Mouse (Mus musculus): Measurements from ENCODE around the gene Ndufb7. TPM values are rescaled to one million over a fixed set of nuclear protein-coding genes. Genes with fewer than 3 reads are reported as not detected.
"Not testable (repeated sequence)": the region's sequence is repeated elsewhere in the genome, so short reads cannot be mapped to it uniquely, and the experiment has no call there.

Gene Ndufb7
- 102 and 121 TPM in 2 replicates for polyA plus RNA-seq (2011; ENCODE audit: insufficient read depth, insufficient read length, low read depth, missing spikeins)

DNA sequence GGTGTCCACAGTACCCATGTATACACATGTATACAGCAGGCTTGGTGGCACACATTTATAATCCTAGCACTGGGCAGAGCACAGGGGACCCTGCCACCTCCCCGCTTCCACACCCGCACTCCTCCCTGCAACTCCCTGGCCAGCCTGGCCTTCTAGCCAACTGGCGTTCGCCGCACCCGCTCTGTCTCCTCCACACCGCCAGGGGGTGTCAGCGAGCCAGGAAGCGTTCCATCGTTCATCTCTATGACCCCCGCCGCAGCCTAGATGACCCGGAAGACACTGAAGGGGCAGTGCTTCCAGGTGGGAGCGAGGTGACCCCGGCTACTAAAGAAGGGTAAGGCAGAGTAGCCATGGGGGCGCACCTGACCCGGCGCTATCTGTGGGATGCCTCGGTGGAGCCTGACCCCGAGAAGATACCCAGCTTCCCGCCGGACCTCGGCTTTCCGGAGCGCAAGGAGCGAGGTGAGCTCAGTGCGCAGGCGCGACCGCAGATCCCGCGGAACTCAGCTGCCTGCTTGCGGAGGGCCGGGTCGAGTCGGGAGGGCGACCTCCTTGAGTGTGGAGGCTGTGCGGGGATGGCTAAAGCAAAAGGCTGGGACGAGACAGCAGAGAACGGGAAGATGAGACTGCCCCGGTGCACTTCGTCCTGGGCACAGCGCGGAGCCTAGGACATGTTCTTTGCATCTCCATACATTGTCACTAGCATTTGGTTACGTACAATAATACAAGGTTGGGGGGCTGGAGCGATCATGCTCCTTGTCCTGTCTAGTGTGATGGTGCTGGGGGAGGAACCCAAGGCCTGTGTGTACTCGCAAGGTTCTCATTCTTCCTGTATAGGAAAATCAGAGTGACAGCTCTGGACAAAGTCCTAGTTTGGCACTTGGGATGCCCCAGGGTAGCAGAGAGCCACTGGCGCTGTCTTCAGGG, at the start of gene Ndufb7:
Gene Ndufb7, plus strand, starts transcription at position 203 of the 927 bp plus-strand sequence.
- peak; percentile 68 for TF ChIP-seq POLR2A (IDR thresholded peaks at IDR 0.05; ENCODE audit: insufficient read depth, low read length)
- peak; percentile 11; the same call in 1 of the 2 replicates for TF ChIP-seq EP300 (IDR thresholded peaks at IDR 0.05; ENCODE audit: insufficient read depth, low read depth, low read length)
- peak; percentile 94 for TF ChIP-seq CTCF (IDR thresholded peaks at IDR 0.05; ENCODE audit: low read depth, low read length)
- Histone ChIP-seq H3K27ac (ENCODE audit: insufficient read depth, low read length) (peak within 1 kb of the TSS; percentile 15; the same call in 1 of the 2 replicates), H3K27me3 (ENCODE audit: control insufficient read depth, insufficient read depth, low read length, poor library complexity, severe bottlenecking) (no peaks in the 10 kb centered on the region), H3K9ac (ENCODE audit: low read depth, poor library complexity, severe bottlenecking) (peak within 1 kb of the TSS; percentile 87), H3K4me3 (ENCODE audit: low read depth, low read length) (peak within 1 kb of the TSS; percentile 95), H3K36me3 (ENCODE audit: control insufficient read depth, insufficient read depth, low read length, poor library complexity, severe bottlenecking) (peaks cover 15% of the 10 kb centered on the region), H3K4me1 (ENCODE audit: control insufficient read depth, insufficient read depth, low read length) (peaks cover 3% of the 10 kb centered on the region), H3K9me3 (replicated peaks; ENCODE audit: control insufficient read depth, insufficient read depth, low read length, poor library complexity, severe bottlenecking) (no peaks in the 10 kb centered on the region)

DNA sequence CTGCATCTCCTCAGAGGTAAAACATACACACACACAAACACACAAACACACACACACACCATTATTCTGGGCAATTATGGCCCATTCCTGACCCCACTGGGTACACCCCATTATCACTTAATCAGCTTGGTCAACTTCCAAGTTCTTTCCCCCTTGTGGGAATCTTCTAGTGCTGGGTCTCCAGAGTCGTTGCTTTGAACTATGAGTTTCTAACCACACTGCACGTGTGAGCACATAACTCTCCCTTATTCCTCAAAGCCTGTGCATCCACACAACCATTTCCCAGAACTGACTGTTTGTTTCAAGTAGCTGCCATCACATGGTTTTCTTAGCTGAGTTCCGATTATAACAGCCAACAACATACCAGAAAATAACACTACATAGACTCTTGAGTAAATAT, 46.0 kb upstream of the Ndufb7 start:
- H3K4me3 ChIP-seq (ENCODE audit: low read depth, low read length), result no peak overlapping the region
- TF ChIP-seq EP300 (IDR thresholded peaks at IDR 0.05; ENCODE audit: insufficient read depth, low read depth, low read length) (no peak), POLR2A (IDR thresholded peaks at IDR 0.05; ENCODE audit: insufficient read depth, low read length) (no peak), CTCF (IDR thresholded peaks at IDR 0.05; ENCODE audit: low read depth, low read length) (no peak)
- H3K27me3 ChIP-seq (ENCODE audit: control insufficient read depth, insufficient read depth, low read length, poor library complexity, severe bottlenecking), result no peaks in the 10 kb centered on the region
- H3K36me3 ChIP-seq (ENCODE audit: control insufficient read depth, insufficient read depth, low read length, poor library complexity, severe bottlenecking), result no peaks in the 10 kb centered on the region
- no peaks in the 10 kb centered on the region for H3K4me1 ChIP-seq (ENCODE audit: control insufficient read depth, insufficient read depth, low read length)
- no peak overlapping the region for H3K27ac ChIP-seq (ENCODE audit: insufficient read depth, low read length)
- H3K9me3 ChIP-seq (replicated peaks; ENCODE audit: control insufficient read depth, insufficient read depth, low read length, poor library complexity, severe bottlenecking), result no peaks in the 10 kb centered on the region
- H3K9ac ChIP-seq (ENCODE audit: low read depth, poor library complexity, severe bottlenecking), result no peak overlapping the region

DNA sequence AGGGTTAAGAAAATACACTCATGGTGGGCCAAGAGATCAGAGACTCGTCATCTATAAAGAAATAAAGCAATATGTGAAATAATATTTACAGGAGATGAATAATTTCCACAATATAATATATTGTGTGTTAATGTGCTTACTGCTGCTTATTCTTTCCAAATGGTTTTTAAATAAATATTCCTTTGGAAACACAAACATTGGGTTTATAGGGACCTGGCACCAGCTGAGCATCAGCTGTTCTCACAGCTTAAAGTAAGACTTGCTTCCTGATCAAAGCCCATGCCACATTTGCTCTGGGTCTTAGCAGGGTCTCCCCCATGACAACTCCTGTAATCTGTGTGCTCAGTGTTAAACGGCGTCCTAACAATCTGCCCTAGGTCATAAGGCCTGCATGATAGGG, 45.6 kb upstream of the Ndufb7 start:
- not testable (repeated sequence) for H3K4me1 ChIP-seq (ENCODE audit: control insufficient read depth, insufficient read depth, low read length); H3K27ac ChIP-seq (ENCODE audit: insufficient read depth, low read length); H3K9me3 ChIP-seq (replicated peaks; ENCODE audit: control insufficient read depth, insufficient read depth, low read length, poor library complexity, severe bottlenecking); H3K36me3 ChIP-seq (ENCODE audit: control insufficient read depth, insufficient read depth, low read length, poor library complexity, severe bottlenecking); H3K9ac ChIP-seq (ENCODE audit: low read depth, poor library complexity, severe bottlenecking); H3K27me3 ChIP-seq (ENCODE audit: control insufficient read depth, insufficient read depth, low read length, poor library complexity, severe bottlenecking); H3K4me3 ChIP-seq (ENCODE audit: low read depth, low read length)

DNA sequence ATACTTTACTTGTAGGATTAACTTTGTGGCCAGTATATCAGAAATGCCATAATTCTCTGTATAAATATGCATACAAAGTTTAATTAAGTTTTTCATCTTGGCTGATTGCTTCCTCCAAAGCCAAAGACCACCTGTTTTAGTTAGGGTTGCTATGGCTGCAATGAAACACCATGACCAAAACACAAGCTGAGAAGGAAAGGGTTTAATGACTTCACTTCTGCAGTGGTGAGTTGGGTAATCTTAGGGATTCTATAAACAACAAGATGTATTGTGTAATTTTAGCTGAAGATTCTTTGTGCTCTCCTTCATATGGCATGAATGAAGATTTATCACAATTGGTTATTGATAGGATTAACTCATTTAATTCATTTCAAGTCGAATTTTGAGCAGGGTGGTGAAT, 45.2 kb upstream of the Ndufb7 start:
- Histone ChIP-seq H3K27me3 (ENCODE audit: control insufficient read depth, insufficient read depth, low read length, poor library complexity, severe bottlenecking) (no peaks in the 10 kb centered on the region), H3K4me1 (ENCODE audit: control insufficient read depth, insufficient read depth, low read length) (no peaks in the 10 kb centered on the region), H3K9ac (ENCODE audit: low read depth, poor library complexity, severe bottlenecking) (no peak overlapping the region), H3K27ac (ENCODE audit: insufficient read depth, low read length) (no peak overlapping the region), H3K36me3 (ENCODE audit: control insufficient read depth, insufficient read depth, low read length, poor library complexity, severe bottlenecking) (no peaks in the 10 kb centered on the region), H3K9me3 (replicated peaks; ENCODE audit: control insufficient read depth, insufficient read depth, low read length, poor library complexity, severe bottlenecking) (no peaks in the 10 kb centered on the region), H3K4me3 (ENCODE audit: low read depth, low read length) (no peak overlapping the region)
- TF ChIP-seq CTCF (IDR thresholded peaks at IDR 0.05; ENCODE audit: low read depth, low read length) (no peak), EP300 (IDR thresholded peaks at IDR 0.05; ENCODE audit: insufficient read depth, low read depth, low read length) (no peak), POLR2A (IDR thresholded peaks at IDR 0.05; ENCODE audit: insufficient read depth, low read length) (no peak)

DNA sequence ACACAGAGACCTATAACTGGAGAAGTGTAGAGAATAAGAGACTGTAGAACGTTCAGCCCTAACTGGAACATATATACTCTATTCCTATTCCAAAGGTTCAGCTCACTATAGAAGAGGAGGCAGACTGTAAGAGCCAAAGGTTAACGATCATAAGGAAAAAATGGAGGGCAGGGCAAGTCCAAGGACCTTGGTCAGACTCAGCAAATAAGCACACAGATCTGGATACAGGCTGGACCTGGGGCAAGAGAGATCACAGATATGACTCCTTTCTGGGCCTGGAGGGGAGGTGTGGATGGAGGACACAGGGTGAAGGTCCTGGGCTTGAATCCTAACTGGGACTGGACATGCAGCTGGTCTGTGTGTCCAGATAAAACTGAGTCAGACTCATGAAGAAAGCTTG, 31.7 kb upstream of the Ndufb7 start:
- Histone ChIP-seq H3K9ac (ENCODE audit: low read depth, poor library complexity, severe bottlenecking) (no peak overlapping the region), H3K36me3 (ENCODE audit: control insufficient read depth, insufficient read depth, low read length, poor library complexity, severe bottlenecking) (no peaks in the 10 kb centered on the region), H3K27me3 (ENCODE audit: control insufficient read depth, insufficient read depth, low read length, poor library complexity, severe bottlenecking) (no peaks in the 10 kb centered on the region), H3K4me1 (ENCODE audit: control insufficient read depth, insufficient read depth, low read length) (no peaks in the 10 kb centered on the region), H3K4me3 (ENCODE audit: low read depth, low read length) (no peak overlapping the region), H3K27ac (ENCODE audit: insufficient read depth, low read length) (no peak overlapping the region), H3K9me3 (replicated peaks; ENCODE audit: control insufficient read depth, insufficient read depth, low read length, poor library complexity, severe bottlenecking) (no peaks in the 10 kb centered on the region)
- TF ChIP-seq POLR2A (IDR thresholded peaks at IDR 0.05; ENCODE audit: insufficient read depth, low read length), result no peak
- no peak for TF ChIP-seq EP300 (IDR thresholded peaks at IDR 0.05; ENCODE audit: insufficient read depth, low read depth, low read length)
- no peak for TF ChIP-seq CTCF (IDR thresholded peaks at IDR 0.05; ENCODE audit: low read depth, low read length)

DNA sequence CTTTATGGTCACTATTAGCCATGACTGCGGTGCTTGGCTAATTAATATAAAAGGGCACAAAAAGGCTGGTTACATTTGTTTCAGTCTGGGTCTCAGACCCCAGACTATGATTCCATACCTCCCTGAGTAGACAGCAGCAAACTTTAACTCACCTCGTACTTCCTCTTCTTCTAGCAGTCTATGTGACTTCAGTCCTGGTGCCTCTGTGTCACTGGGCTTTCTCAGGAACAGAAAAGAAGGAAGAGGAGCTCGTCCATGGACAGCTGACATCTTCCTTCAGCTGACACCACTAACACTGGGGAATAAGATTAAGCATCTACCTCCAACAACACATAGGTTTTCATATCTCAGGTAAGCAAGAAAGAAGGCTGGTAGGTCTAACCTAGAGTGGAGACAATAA, 30.7 kb upstream of the Ndufb7 start, which contains the start of gene Olfr370:
Gene Olfr370, plus strand, starts transcription at position 45 of the 400 bp plus-strand sequence.
- Histone ChIP-seq H3K27ac (ENCODE audit: insufficient read depth, low read length) (no peak within 1 kb of the TSS), H3K27me3 (ENCODE audit: control insufficient read depth, insufficient read depth, low read length, poor library complexity, severe bottlenecking) (no peaks in the 10 kb centered on the region), H3K9ac (ENCODE audit: low read depth, poor library complexity, severe bottlenecking) (no peak within 1 kb of the TSS), H3K9me3 (replicated peaks; ENCODE audit: control insufficient read depth, insufficient read depth, low read length, poor library complexity, severe bottlenecking) (no peaks in the 10 kb centered on the region), H3K36me3 (ENCODE audit: control insufficient read depth, insufficient read depth, low read length, poor library complexity, severe bottlenecking) (no peaks in the 10 kb centered on the region), H3K4me1 (ENCODE audit: control insufficient read depth, insufficient read depth, low read length) (no peaks in the 10 kb centered on the region), H3K4me3 (ENCODE audit: low read depth, low read length) (no peak within 1 kb of the TSS)
- TF ChIP-seq POLR2A (IDR thresholded peaks at IDR 0.05; ENCODE audit: insufficient read depth, low read length) (no peak), EP300 (IDR thresholded peaks at IDR 0.05; ENCODE audit: insufficient read depth, low read depth, low read length) (no peak), CTCF (IDR thresholded peaks at IDR 0.05; ENCODE audit: low read depth, low read length) (no peak)

Data from ES-Bruce4 (cell line).